Mouse (Mus musculus): ENCODE data around the gene Ddc. TPM values are rescaled to one million over a fixed set of nuclear protein-coding genes. Genes with fewer than 3 reads are reported as not detected.

The Ddc gene
- total RNA-seq, 2 experiments from 2014 or later = 5.4 to 6.0 TPM

DNA sequence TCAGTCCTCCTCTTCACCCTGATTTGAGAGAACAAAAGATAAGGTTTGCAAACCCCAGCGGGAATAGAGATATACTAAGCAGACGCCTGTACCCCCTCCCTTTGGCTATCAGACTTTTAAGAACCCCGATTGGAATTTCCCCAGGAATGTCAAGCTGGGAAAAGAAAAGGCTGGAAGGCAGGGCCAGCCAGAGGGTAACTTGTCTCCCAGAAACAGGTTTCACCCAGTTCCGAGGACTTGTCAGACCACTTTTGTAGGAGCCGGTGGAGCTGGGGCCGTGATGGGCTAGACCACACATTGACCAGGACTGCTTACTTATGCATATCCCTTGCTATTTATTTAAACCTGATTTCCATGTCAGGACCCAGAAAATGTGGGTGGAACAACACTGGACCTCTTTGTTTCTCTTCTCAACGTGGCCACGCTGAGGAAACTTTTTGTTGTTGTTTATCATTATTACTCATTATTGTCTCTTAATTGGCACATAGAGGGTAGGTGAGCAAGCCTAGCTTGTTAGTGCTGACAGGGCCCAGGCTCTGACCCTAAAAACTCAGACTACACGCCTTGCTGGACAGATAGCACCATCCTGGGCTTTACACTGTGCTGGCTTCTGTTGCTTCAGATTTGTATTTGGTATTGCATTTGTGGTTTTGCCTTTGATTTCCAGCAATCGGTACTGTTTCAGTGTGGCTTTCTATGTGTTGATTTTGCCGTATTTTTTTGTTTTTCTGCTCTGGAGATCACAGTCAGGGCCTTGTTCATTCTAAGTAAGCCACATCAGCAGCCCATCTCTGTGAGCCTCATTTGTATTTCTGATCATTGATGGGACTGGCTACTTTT lies 68.6 kb downstream of the Ddc start:
- ATAC-seq (replicated peaks; ENCODE audit: low FRiP score, poor library complexity, severe bottlenecking) = no peak

DNA sequence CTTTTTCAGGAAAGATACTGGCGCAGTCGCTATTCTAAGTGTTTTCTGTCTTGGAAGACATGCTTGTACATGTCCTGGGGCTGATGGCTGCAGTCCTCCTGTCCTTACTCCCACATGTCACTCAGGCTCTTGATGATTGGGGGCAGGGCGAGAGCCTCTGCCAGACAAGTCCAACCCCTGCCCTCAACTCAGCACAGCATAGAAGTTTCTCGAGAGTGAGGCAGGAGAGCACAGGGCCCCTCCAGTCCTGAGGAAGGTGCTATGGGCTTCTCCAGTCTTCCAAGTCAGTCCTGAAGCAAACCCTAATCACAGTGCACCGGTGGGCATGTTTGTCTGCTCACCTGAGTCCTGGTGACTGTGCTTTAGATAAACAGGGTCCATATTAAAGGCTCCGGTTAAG lies 69.2 kb downstream of the Ddc start:
- no peak for ATAC-seq (replicated peaks; ENCODE audit: low FRiP score, poor library complexity, severe bottlenecking)

DNA sequence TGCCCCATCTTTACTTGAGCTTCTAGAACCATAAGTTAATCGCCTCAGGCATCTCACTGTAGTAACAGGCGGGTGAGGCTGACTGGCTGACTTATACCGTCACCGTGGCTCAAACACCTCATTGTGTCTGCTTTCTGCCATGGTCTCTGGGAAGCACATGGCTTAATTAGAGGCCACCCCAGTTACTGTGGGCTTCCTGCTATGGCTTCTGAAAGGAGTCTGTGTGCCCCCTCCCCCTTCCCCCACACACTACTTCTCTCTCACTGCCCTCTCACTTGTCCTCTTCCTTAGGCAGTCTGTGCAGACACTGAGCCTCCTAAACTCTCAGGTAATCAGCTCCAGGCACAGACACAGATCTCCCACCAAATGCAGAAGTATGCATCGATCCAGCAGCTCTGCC lies 69.7 kb downstream of the Ddc start:
- ATAC-seq (replicated peaks; ENCODE audit: low FRiP score, poor library complexity, severe bottlenecking) = no peak

DNA sequence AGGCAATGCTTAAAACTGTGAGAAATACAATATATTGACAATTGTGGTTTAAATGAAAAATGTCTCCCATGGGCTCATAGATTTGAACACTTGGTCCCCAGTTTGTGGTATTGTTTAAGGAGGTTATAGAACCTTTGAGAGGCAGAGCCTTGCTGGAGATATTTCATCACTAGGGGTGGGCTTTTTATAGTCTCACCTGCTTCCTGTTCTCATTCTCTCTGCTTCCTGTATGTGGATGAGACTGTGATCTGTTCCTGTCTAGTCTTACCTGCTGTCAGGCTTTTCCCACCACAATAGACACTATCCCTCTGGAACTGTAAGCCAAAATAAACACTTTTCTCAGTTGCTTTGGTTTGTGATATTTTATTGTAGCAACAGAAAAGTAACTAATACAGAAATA lies 71.5 kb downstream of the Ddc start:
- ATAC-seq (replicated peaks; ENCODE audit: low FRiP score, poor library complexity, severe bottlenecking) = no peak

DNA sequence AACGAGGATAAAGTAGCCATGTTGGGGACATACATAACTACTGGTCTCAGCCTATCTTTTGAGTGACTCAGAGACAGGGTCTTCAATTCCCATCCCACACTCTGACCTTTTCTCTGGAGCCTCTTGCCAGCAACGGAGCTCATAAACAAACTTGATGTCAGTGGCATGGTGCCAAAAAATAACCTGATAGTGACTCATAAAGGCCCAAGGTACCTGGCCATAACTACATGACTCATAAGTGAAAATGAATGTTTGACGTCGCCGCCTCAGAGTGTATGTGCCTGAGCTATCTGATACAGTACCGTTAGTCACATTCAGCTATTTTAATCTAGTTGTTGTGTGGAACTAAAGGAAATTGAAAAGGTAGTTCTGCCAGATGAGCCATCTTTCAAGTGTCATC lies 72.3 kb downstream of the Ddc start:
- ATAC-seq (replicated peaks; ENCODE audit: low FRiP score, poor library complexity, severe bottlenecking) = no peak

DNA sequence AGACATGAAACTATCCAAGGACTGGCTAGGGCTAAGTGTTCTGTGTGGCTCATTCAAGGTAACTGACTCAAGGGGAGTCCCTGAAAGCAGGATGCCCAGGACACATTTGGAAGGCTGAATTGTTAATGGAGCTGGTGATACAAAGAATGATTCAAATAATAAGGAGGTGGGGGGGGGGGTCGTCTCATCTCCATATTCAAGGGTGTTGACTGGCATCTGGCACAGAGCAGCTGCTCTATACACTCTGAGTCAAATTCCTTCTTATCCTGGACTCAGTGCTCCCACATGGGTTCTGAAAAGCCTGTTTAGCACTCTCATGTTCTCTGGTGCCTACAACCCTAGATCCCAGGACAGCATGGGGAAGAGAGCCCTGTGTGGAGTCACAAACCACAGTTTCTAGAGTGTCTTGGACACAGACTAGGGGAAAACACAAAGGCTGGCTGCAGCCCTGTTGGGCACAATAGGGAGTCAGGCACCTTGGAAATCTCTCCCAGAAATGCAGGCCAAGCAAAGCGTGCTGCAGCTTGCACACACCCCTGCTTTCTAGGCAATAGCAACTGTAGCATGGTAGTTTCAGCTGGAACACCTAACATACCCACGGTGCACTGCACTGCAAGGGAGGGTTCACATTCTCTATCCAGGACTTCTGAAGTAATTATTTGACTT lies 72.8 kb downstream of the Ddc start:
- no peak for ATAC-seq (replicated peaks; ENCODE audit: low FRiP score, poor library complexity, severe bottlenecking)

DNA sequence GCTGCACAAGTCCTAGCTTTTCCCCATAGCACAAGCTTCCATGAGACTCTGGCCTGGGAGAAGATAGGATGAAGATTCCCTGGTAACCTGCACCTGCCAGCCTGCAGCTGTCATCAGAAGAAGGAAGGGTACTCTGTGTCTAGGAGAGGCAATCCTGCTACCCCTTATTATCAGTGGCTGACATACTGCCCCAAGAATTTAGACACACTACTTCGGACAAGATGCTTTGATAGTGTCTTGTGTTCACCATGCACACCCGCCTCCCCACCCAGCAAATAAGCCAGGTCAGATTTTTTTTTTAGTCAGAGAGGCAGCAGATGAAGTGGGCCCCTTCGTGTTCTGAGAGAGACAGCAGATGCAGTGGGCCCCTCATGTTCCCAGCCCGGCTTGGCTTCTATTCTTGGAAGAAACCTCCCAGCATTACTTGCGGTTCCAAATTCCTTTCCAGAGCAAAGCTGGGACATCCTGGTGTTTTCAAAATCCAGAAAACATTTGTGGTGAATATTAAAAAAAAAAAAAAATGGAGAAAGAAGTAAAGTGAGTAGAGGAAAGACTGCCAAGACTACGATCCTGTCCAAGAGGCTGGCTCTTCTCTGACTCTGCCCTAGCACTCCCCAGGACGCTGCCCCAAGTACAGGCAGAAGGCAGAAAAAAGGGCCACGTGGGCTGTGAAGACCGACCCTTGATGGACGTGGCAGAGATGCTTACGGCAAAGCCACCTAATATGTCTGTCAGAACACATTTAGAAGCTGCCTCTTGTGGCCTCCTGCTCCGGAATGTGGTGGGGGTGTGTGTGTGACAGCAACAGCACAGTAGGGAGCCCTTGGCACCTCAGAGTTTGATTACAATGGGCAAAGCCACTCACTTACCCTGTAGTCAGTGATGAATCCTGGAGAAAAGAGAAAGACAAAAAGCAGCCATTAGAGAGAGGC lies 73.7 kb downstream of the Ddc start:
- ATAC-seq (replicated peaks; ENCODE audit: low FRiP score, poor library complexity, severe bottlenecking) = no peak

DNA sequence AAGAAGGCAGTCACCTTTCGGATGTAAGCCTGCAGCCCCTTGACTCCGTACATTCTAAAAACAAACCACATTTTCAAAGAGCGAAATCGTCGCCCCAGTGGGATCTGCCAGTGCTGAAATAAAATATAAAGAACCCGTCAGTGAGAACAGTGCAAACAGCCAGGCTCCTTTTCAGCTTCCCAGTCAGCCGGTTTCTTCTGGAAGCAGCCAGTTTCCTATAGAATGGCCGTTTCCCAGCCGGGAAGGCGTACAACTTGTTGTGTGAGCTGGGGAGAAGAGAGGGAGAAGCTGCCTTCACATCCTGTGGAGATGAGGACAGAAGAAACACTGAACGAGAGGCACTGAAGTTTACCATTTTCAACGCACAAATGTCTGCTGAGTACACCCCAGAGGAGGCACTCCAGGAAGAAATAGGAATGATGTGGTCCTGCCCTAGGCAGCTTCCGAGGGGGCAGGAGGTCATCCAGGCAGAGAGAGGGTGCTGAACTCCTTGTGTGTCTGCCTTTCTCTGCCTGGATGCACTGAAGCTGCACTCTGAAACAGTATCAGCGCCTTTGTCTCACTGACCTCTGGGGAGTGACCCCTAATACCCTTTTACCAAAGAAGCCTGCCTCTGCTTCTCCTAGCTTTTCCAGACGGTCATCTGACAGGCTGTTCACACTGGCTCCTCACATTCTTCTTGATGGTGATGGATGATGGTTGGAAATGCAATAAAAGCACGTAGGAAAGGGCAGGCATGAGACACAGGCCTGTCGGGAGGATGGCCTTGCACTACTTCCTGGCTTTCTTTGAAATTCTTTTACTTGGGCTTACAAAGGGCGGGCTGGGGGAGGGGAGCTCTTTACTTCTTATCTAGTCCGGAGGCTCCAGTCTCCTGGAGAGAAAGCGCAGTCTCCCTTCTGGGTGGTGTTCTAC lies 75.5 kb downstream of the Ddc start:
- no peak for ATAC-seq (replicated peaks; ENCODE audit: low FRiP score, poor library complexity, severe bottlenecking)

DNA sequence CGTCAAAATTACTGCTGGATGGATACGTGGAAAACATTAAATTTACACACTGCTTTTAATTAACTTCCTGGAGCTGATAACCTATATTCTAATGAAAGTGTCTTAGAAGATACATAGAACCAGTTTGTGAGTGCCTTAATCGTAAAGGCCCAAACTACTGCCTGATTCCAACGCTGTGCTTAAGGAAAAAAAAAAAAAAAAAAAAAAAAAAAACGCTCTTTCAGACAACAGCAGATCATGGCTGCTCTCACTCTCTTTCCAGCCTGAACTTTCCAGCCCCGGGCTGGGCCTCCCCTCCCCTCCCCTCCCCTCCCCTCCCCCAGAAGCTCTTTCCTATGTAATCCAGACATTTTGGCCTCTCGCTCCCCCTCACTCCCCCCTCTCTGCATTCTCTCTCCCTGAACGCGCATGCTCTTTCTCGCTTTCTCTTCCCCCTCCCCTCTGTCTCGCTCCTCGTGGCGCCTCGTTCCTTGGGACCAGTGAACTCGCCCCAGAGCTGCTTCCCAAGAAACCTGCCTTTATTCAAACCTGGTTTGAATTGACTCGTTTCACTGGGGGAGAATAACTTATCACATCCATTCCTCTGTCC lies 76.5 kb downstream of the Ddc start:
- ATAC-seq (replicated peaks; ENCODE audit: low FRiP score, poor library complexity, severe bottlenecking) = no peak

DNA sequence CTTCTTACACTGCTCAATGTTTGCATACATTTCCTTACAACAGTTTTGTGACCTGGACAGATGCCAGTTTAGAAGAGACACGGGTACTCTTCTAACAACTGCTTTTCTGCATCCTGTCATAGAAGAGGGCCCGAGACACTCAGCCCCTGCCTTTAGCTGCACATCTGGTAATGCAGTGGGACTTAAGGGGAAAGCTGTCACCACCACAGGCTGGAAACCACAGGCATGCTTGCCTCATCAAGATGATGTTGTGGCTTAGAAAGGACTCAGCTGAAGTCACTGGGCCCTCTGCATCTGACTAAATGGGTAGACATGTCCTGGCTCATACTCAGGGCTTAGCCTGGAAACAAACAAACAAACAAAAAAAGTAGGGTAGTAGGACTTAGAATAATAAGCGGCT lies 77.2 kb downstream of the Ddc start:
- ATAC-seq (replicated peaks; ENCODE audit: low FRiP score, poor library complexity, severe bottlenecking) = no peak

DNA sequence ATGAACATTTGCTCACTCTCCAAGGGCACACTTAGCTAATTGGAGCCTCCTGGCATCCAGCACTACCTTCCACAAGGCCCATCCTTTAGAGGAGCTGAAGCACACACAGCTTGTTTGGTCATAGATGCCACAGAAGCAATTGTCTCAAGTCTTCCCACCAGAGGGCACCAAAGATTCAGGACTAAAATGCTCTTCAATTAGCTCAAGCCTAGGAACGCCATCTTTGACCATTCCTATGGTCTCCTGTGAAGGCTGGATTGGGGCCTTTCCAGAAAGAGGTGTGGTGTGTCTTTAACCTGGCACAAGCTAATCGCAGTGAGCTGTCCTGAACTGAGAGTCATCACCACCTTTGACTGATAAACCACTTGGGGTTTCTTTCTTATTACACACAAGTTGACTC lies 77.7 kb downstream of the Ddc start:
- peak; percentile 76 for ATAC-seq (replicated peaks; ENCODE audit: low FRiP score, poor library complexity, severe bottlenecking)

DNA sequence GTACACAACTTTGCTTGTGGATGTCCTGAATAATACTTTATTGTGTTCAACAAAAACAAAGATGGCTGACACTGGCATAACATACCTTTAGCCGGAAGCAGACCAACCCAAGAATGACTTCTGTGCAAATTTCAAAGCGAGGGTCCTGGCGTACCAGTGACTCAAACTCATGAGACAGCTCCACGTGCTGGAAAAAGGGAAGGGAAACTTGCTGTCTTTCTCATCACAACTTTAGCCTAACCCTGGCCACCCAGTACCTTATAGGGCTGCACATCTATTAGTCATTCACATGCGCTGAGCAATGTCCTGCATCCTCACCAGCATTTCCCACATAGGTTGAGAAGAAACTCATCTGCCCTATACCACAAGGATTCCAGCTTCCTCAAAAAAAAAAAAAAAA lies 78.7 kb downstream of the Ddc start:
- ATAC-seq (replicated peaks; ENCODE audit: low FRiP score, poor library complexity, severe bottlenecking) = no peak

DNA sequence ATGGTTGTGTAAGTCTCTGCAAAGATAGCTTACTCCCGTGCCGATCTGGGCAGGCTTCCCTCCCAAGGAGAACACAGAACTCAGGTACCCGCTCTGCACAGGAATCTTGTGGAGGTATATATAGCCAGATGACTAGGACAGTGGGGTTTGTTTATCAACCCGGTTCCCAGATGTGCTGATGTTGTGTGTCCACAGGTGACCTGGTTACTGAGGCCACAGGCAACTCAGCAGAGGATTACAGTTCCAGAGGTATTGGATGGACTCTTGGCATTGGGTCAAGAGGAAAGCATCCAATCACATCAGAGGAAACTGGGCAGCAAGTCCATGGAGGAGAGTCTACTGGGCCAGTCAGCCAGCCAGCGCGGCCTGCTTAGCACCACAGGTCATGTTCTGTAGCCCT lies 79.1 kb downstream of the Ddc start:
- ATAC-seq (replicated peaks; ENCODE audit: low FRiP score, poor library complexity, severe bottlenecking) = no peak

DNA sequence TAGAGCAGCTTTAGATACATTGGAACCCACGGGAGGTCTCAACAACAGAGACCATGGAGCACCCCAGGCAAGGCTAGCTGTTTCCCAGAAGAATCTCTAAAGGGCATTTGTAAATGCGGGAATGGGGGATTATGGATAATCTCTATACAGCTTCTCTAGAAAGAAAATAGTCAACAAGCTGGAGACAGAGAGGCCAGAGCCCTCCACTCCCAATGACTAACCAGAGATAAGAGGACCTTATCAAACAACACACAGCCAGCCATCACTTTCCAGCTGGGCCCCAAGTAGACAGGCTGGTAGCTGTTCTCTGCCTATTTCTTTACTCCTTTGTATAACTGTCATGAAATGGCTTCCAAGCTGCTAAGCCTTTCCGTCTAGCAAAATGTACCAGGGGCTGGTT lies 82.2 kb downstream of the Ddc start:
- ATAC-seq (replicated peaks; ENCODE audit: low FRiP score, poor library complexity, severe bottlenecking) = peak; percentile 85

DNA sequence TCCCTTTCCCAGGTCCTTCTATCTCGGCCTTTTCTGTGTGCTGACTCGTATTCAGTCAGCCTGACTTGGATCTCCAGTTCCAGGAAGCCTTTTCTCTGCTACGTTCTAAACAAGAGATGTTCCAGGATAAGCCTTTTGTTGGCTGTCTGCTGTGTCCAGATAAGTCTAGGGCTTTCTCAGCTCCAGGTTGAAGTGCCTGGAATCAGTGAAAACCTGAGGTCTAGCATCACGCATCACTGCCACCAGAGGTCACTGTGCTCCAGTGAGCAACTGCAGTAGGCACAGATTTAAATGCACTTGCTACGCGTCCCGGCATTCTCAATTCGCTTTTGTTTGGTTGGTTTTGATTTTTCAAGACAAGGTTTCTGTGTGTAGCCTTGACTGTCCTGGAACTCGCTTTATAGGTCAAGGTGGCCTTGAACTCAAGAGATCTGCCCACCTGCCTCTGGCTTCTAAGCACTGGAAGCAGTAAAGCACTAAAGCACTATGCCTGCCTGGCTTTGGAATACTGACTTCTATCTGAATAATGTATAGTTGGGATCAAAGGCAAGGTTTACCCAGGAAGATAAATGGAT lies 86.0 kb downstream of the Ddc start:
- ATAC-seq (replicated peaks; ENCODE audit: low FRiP score, poor library complexity, severe bottlenecking) = peak; percentile 41

DNA sequence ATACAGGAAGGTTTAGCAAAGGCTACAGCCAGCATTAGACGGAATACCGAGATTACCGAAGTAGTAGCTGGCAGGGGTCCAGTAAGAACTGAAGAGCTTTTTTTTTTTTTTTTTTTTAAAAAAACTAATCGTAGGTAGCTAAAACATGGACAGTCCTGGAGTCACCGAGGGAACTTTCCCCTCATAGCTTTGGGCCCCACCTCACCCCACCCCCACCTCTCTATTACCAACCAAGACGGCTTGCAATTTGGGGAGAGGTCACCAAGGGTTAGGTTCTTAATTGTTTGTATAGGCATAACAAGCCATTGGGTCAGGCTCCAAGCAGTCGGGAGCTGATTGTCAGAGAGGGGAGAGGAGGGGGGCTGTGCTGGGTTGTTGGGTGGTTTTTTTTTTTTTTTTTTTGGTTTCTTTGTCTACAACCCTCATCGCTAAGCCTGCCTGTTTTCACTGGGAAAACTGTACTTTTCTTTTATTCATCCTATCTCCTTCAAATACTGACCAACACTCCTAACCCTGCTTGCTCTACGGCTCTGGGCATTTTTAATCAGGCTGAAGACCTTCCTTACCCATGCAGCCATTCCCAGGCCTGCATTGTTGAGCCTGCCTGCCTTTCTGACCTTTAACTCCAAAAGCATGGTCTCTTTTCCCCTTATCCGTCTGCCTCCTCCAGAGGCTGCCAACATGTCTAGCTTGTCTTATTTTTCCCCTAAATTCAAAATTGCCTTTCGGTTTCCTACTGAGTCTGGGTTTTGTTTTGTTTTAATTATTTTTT lies 88.4 kb downstream of the Ddc start:
- no peak for ATAC-seq (replicated peaks; ENCODE audit: low FRiP score, poor library complexity, severe bottlenecking)

DNA sequence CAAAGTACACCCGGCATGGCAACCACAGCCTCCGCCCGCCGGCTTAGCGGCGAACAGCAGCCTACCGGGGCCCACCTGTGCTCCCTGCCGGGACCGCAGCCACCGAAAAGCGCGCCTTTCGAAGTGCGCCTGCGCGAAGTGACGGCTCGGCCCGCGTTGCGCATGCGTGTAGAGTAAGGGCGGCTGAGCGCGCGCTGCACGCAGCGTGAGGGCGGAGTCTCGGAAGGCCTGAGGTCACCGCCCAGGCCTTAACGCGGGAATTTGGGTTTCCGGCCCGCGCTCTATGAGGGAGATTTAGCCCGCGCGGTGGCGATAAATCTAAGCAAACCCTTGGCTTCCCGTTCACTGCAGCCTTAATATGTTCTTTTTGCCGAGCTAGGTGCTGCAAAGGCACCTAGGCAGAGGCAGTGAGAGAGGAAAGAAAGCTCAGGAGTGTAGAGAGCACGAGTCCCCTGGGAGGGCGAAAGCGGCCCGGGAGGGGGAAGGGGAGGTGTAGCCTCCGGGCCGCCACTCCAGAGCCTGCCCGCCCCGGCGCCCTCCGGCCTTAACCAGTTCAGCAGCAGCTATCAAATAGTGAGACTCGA lies 89.0 kb downstream of the Ddc start, which contains the start of gene Fignl1:
Gene Fignl1 (minus strand): TSS at position 143 of the 584 bp plus-strand sequence.
- peak; percentile 91 for ATAC-seq (replicated peaks; ENCODE audit: low FRiP score, poor library complexity, severe bottlenecking)
